Mouse (Mus musculus) brain, embryonic 14.5 days (tissue): ENCODE results near the gene Ccdc117. TPM values are rescaled to one million over a fixed set of nuclear protein-coding genes. Genes with fewer than 3 reads are reported as not detected.
"Not testable (repeated sequence)": the region's sequence is repeated elsewhere in the genome, so short reads cannot be mapped to it uniquely, and the experiment has no call there.

ENCODE experiments used
- DNase-seq: peaks from one replicate; pipeline ENCODE4 v3.0.0-alpha.2; 2011; ENCODE audit warnings: low read depth
- CTCF ChIP-seq: fragments of 200-500 bp; IDR thresholded peaks from 2 replicates; pipeline ENCODE4 v1.5.1; 2012; ENCODE audit warnings: inconsistent platforms, mild to moderate bottlenecking, moderate library complexity, borderline replicate concordance; ENCODE audit not compliant: insufficient read depth, insufficient read length; ENCODE audit errors: extremely low read depth
- POLR2A ChIP-seq: fragments of 200-500 bp; IDR thresholded peaks from 2 replicates; pipeline ENCODE4 v1.6.1; 2012; ENCODE audit warnings: mild to moderate bottlenecking, inconsistent platforms, borderline replicate concordance; ENCODE audit not compliant: poor library complexity, insufficient read depth, insufficient read length, severe bottlenecking; ENCODE audit errors: extremely low read depth
- polyA plus RNA-seq: library from polyadenylated mRNA; depleted of rRNA; stranded (reverse); fragments of >200 nt; gene quantifications from 2 replicates; pipeline ENCODE4 v1.2.3, GENCODE M21; 2012; rRNA removed

Gene Ccdc117
- polyA plus RNA-seq, 1 experiment, result 13.9 TPM

DNA sequence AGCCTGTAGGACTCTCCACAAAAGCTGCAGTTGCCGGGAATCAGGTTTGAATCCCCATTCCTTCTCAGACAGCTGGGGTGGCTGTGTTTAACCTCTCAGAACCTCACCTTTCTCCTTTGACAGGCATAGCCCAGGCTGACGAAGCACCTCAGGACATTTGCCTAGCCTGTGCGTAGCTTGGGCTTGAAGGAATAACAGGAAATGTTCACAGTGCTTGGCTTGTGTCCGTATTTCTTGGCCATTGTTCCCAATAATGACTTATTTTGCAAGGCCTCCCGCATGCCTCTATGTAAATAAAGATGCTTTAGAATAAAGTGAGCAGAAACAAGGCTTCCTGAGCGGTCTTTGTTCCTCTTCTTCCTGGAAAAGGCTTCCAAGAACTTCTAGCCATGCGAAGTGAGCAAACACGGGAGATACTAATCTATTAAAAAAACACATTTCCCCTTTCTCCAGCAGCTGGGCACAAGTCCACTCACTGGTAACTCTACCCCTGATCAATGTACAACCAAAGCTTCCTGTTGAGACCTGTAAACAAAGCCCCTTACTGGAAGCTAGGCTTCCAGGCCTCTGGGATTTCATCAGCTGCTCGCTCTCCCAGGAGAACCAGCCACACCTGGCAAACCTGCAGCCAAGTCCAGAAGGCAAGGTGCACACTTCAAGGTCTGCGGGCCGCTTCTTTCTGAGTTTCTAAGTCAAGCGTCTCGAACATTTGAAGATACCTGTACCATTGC, 42.9 kb downstream of the Ccdc117 start:
- no peak for TF ChIP-seq POLR2A
- TF ChIP-seq CTCF, result no peak

DNA sequence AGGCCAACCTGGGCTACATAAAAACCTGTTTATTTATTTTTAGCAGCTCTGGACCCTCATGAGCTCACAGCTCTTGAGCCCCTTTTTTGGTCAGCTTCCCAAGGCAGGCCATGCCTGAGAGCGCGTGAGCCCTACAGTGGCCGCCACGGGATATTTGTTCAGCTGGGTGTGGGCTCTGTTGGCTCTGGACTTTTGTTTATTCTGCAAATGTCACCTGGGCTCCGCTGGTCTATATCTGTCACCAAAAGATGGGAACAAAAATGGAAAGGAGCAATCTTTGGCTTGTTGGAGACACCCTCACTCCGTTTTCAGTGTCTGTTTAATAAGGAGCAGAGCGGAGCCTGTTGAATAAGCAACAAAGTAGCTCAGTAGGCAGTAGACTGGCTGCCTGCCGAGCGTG, 43.6 kb downstream of the Ccdc117 start:
- DNase-seq, result no peak
- TF ChIP-seq POLR2A (no peak), CTCF (no peak)

More for the DNA sequence above, 42.9 kb downstream of the Ccdc117 start:
- no peak for DNase-seq

DNA sequence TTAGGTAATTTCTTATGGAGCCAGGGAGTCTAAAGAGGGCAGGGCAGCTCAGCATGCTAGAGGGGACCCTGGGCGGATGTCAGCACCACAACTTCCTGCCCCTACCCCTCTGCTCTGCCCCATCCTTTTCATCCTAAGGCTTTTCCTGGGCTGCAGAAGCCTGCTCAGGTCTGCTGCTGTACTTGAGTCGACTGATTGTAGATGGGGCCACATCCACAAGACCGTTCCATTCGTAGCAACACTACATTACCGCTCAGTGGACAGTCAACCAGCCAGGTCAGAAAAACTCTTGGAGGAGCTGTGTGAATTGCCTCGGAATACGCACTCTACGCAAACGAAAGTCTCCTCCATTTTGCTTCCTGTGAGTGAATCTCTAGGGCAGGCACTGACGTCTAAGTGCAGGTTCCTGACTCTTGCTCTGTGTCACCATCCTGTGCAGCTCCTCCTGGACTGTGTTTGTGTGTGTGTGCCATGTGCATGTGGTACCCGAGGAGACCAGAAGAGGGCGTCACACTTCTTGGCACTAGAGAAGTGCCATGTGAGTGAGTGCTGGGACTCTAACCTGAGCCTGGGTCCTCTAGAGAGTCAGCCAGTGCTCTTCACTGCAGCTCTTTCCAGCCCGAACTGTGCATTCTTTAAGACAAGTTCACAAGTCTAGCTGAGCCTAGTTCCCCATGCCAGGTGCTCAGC, 45.3 kb downstream of the Ccdc117 start:
- no peak for DNase-seq
- TF ChIP-seq CTCF, result peak; percentile 27; the same call in 1 of the 2 replicates
- no peak for TF ChIP-seq POLR2A

DNA sequence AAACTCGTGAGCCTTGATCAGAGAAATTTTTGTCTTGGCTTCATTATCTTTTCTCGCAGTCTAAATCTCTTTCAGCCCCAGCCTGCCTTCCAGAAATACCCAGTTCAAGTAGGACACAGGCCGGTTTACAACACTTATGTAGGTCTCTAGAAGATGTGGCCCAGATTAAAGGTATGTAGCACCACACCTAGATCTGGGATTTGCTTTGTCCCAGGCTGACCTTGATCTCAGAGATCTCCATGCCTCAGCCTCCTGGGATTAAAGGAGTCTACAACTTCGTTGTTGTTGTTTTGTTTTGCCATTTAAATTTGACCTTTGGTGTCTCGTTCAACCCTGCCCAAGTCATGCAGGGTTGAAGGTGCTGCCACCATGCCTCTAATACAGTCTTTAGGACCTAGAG, 46.1 kb downstream of the Ccdc117 start:
- no peak for TF ChIP-seq CTCF
- TF ChIP-seq POLR2A, result no peak

DNA sequence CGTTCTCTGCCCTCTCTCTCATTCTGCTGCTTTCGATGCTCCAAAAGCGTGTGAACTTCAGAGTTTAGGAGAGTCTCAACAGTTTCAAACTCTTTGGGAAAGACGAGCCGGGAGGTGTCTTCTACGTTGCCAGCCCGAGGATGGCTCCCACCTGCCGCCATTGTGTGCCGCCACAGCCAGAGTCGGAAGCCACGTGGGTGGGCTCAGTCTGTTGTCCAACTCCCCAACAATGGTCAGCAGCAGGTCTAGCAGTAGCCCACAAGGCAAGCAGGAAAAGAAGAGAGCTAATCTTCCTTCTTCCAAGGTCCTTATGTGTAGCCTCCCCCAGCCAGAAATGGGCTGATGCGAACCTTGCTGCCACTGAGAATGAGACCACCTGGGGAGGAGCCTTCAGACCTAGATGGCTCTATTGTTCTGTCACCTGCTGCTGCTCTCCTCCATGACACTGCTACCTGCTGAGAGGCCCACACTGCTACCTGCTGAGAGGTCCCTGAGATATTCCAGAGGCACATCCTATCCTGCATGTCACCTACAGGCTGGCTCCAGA, 46.6 kb downstream of the Ccdc117 start:
- no peak for TF ChIP-seq CTCF
- no peak for TF ChIP-seq POLR2A
- DNase-seq, result no peak

More for the DNA sequence above, 46.1 kb downstream of the Ccdc117 start:
- no peak for DNase-seq

DNA sequence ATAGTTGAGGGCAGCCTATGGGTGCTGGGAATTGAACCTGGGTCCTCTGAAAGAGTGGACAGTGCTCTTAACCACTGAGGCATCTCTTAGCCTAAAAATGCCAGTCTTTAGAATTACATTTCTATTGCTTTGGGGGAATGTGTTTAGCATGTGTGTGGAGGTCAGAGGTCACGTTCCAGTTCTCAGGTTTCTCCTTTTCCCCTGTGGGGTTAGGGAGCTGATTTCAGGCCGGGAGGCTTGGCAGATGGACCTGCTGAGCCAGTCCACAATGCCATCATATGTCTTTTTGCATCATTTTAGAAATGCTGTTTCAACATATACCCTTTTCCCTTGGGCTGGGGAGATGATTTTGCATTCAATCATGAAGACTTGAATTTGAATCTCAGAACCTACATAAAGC, 48.1 kb downstream of the Ccdc117 start:
- DNase-seq, result no peak

DNA sequence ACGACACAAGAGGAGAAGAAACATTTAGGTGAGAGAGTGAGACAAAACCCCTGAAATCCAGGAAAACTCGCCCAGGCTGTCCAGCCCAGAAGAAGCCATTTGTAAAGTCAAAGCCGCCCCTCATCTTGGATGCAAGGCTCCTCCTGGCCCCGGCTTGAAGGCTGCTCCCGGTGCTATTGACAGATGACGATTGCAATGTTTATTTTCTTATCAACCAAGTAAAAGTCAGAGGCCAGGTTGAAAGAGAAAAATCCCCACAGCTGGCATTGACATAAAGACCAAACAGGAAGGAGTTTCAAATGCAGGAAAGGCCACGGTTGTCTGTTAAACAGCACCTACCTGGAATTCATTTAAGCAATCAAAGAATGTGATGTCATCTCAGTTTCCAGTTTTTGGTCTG, 50.1 kb downstream of the Ccdc117 start:
- TF ChIP-seq CTCF, result no peak
- TF ChIP-seq POLR2A, result no peak
- DNase-seq, result no peak

More for the DNA sequence above, 48.1 kb downstream of the Ccdc117 start:
- no peak for TF ChIP-seq CTCF
- TF ChIP-seq POLR2A, result no peak

DNA sequence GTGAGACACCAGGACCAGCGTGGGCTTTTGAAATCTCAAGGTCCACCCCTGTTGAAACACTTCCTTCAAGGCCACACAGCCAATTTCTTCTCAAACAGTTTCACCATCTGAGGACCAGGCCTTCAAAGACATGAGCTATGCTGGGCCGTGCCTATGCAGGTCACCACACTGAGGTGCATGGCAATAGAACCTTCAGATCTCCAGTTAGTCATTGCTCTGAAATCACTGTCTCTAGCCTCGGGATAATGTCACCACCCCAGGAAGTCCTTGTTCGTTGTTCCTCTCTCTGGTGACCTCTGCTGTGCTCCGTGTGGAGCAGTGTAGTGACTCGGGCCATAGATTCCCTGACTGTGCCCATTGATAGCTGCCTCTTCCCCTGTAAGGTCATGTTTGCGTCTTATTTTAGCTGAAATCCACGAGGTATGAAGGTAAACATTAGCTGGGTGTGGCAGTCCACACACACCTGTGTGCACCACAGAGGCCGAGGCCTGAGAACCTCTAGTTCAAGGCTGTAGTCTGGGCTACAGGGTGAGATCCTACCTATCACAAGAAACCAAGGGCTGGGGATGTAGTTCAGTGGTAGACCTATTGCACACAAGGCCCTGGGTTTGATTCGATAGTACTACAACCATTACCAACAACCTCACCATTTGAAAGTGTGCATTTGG, 50.9 kb downstream of the Ccdc117 start:
- no peak for DNase-seq
- TF ChIP-seq CTCF (no peak), POLR2A (no peak)

DNA sequence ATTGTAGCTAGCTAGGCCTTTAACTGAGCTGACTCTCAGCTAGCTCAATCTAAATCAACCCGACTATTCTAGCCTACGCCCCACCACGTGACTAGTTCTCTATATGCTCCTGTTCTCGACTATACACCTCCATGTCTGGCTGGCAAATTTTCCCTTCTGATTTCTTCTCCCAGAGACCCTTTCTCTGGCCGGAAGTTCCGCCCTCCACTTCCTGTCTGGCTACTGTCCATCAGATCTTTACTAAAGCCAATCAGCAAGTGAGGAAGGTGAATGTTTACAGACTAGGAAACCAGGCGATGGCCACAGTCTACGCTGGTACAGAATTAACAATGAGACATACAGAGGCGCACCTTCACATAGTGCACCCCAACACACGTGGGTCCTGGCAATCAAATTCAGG, 52.6 kb downstream of the Ccdc117 start:
- DNase-seq, result not testable (repeated sequence)

DNA sequence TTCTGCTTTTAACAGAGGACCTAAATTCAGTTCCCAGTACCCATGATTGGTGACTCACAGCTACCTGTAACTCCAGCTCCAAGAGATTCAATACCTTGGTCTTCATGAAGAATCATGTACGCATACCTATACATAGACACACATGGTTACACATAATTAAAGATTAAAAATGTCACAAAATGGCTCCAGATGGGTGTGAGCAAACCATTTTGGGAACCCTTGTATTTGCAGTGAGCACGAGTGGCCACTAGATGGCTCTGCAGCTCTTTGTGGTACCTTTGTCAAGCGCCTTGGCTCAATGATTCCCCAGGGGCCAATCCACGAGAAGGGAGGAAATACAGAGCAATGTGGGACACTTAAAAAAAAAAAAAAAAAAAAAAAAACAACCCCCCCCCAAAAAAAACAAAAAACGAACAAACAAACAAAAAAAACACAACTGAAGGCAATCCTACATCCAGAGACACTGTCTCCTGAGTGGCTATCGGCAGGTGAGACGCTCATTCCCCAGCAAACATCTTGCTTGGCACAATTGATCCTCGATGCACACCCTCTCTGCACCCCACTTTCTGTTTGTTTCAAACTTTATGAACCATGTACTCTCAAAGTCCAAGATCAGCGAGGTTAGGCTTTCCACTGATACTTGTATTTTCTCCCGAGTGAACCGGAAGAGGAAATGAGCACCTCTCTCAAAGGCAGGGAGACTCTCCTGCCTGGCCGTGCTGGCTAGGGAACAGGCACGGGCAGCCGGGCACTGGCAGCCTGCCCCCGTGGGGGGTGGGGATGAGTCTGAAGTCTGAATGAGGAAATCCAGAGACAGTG, 56.6 kb downstream of the Ccdc117 start:
- TF ChIP-seq POLR2A (no peak), CTCF (peak; percentile 91)
- DNase-seq, result peak; percentile 95

DNA sequence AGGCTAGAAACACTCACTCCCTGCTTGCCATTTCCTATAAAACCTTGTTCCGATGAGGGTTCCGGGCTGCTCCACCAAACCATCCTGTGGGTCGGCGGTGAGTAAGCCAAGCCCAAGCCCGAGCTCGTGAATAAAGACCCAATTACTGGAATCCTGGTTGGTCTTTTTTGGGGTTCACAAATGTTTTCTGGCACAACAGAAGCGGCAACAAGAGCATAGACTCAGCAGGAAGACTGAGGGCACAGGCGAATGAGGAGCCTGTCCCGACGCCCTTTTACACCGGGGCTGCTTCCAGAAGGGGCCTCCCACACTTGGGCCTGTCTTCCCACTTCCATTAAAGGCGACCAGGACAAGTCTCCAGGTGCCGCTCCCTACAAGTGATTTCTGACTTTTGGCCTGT, 59.4 kb downstream of the Ccdc117 start:
- TF ChIP-seq POLR2A, result no peak
- no peak for TF ChIP-seq CTCF
- no peak for DNase-seq

Other genes starting within 250 kb of the Ccdc117 start
- 3.4 and 7.5 TPM in 2 replicates for gene Znrf3, start 97.3 kb downstream of the Ccdc117 start, polyA plus RNA-seq
- gene Xbp1, start 21.5 kb downstream of the Ccdc117 start, polyA plus RNA-seq, result 57.8 and 60.8 TPM in 2 replicates
- gene Ankrd36, start 27.5 kb upstream of the Ccdc117 start, polyA plus RNA-seq, result 0.08 TPM in 1 of 2 replicates, not detected in the other
- gene Mrps24, start 173.5 kb upstream of the Ccdc117 start, polyA plus RNA-seq, result 112 and 159 TPM in 2 replicates
- 20.6 and 25.9 TPM in 2 replicates for gene Urgcp, start 220.2 kb upstream of the Ccdc117 start, polyA plus RNA-seq
- gene Dbnl, start 246.3 kb upstream of the Ccdc117 start, polyA plus RNA-seq, result 123 TPM in 2 replicates